Mouse (Mus musculus) embryonic fibroblast, embryonic 13.5 days (primary cell): ENCODE results near the gene Tcf19. TPM values are rescaled to one million over a fixed set of nuclear protein-coding genes. Genes with fewer than 3 reads are reported as not detected.

ENCODE experiments used
- H3K27ac ChIP-seq: 2 replicates; pipeline ENCODE4 v1.5.1; 2012; ENCODE audit warnings: low read length, control low read depth, inconsistent platforms; ENCODE audit not compliant: insufficient read depth
- H3K4me1 ChIP-seq: 2 replicates; pipeline ENCODE4 v1.6.1; 2011; ENCODE audit warnings: low read length; ENCODE audit not compliant: control insufficient read depth, insufficient read depth
- H3K4me3 ChIP-seq: 2 replicates; pipeline ENCODE4 v1.5.1; 2011; ENCODE audit warnings: mild to moderate bottlenecking, control low read depth, low read length; ENCODE audit not compliant: insufficient read depth
- CTCF ChIP-seq: IDR thresholded peaks from 2 replicates; pipeline ENCODE4 v1.5.1; 2011; ENCODE audit warnings: mild to moderate bottlenecking, control low read depth, low read length, moderate library complexity, borderline replicate concordance; ENCODE audit not compliant: insufficient read depth
- POLR2A ChIP-seq: IDR thresholded peaks from 2 replicates; pipeline ENCODE4 v1.6.1; 2011; ENCODE audit warnings: low read depth, mild to moderate bottlenecking, control low read depth, low read length, moderate library complexity
- polyA plus RNA-seq: library from polyadenylated mRNA; stranded (reverse); fragments of >200 nt; gene quantifications from 2 replicates; pipeline ENCODE4 v1.2.4, GENCODE M21; 2011; ENCODE audit warnings: low read depth; ENCODE audit not compliant: missing spikeins, insufficient read length

Gene Tcf19
- polyA plus RNA-seq, 1 experiment: 30.6 TPM

DNA sequence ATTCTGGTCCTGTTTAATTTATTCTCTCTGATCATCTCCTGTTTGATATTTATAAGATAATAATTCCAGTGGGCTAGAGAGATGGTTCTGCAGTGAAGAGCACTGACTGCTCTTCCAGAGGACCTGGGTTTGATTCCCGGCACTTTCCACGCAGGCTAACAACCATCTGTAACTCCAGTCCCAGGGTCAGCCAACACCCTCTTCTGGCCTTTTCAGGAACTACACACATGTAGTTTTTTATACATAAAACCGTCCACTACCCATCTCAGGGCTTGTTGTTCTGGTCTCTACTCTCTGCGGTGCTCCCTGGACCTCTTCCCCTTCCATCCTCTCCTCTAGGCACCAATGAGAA, 33.5 kb upstream of the Tcf19 start:
- TF ChIP-seq CTCF: no peak
- TF ChIP-seq POLR2A: no peak
- Histone ChIP-seq H3K27ac (peak overlapping the region; percentile 60), H3K4me3 (no peak overlapping the region), H3K4me1 (peaks cover 4% of the 10 kb centered on the region)

DNA sequence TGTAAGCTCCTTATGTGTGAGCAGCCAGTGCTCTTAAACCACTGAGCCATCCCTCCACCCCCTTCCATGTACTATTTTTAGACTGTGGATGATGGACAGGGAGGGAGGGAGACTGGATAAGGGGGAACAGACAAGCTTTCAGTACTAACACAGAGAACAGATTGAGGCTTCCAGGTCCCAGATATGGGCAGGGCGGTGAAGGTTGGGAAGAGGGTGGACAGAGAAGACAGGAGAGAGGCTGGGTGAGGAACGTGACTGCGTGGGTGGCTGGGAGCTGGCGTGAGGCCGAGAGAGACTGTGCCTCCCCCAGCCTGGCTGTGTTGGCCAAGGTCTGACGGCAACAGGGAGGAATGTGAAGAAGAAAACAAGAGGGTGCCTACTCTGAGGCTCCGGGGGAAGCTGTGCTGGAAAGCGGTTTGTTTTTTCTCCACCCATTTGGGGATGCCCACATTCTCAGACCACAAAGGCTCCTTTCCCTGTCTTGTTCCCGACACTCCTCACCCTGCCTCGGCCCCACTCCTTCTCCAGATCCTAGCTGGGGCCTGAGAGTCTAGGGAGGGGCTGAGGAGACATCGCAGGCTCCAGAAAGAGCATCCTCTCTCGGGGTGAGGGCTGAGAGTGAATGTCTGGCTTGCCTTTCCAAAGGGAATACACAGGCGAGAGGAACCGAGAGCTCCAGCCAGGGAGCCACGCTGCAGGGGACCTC, 33.0 kb upstream of the Tcf19 start:
- Histone ChIP-seq H3K4me1 (peaks cover 4% of the 10 kb centered on the region), H3K4me3 (no peak overlapping the region), H3K27ac (peak overlapping the region; percentile 60)
- TF ChIP-seq CTCF (no peak), POLR2A (peak; percentile 34; the same call in 1 of the 2 replicates)

DNA sequence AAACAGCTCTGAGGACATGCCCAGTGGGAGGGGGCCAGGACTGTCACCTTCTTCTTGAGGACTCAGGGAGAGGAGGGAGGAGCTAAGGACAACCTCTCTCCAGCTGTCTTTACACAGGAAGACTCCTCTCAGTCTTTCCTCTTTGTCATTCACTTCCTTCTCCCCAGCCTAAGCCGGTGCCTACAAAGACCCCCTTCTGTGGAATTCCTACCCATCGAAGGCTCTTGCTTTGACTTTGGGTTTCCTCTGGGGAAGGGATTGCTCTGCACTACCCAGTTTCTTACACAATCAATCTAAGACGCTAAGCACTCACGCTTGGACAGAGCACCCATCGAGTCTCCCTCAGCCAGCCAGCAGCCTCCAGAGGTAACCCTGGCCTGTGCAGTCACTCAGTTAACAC, 32.0 kb upstream of the Tcf19 start:
- TF ChIP-seq CTCF (no peak), POLR2A (no peak)
- no peak overlapping the region for H3K4me3 ChIP-seq
- peaks cover 4% of the 10 kb centered on the region for H3K4me1 ChIP-seq
- 0 out of 2 replicates have a peak overlapping the region, but pooled peaks have one; percentile 1 for H3K27ac ChIP-seq

DNA sequence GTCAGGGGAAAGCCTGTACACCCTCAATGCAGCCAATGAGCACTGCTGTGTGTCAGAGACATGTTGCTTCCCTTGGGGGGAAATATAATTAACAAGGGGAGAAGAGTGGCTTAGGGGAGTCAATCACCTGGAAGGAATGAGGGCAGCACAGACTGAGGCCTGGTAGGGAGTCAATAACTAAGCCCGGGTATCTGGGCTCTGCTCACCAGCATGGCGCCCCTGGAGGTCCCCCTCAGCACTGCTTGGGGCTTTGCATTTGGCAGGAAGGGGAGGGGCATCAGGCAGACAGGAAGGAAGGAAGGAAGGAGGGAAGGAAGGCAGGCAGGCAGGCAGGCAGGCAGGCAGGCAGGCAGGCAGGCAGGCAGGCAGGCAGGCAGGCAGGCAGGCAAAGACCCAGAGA, 30.8 kb upstream of the Tcf19 start:
- H3K27ac ChIP-seq: no peak overlapping the region
- peaks cover 4% of the 10 kb centered on the region for H3K4me1 ChIP-seq
- H3K4me3 ChIP-seq: no peak overlapping the region
- TF ChIP-seq CTCF (no peak), POLR2A (no peak)

DNA sequence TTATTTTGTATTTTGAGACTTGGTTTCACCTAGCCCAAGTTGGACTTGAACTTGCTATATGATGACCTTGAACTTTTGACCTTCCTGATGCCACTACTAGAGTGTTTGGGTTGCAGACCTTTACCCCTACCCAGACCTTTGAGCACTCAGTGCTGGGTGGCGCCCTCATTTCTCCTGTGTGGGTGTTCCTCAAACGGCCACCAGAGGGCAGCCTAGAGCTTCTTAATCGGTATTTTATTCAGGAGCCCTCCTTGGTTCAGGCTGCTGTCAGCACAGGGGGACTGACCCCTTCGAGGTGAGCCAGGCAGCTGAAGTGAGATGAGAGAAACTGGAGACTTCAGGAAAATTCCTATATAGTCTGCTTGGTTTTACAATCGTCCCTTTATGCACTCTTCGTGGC, 28.1 kb upstream of the Tcf19 start:
- Histone ChIP-seq H3K4me1 (no peaks in the 10 kb centered on the region; the same call in 1 of the 2 replicates), H3K4me3 (no peak overlapping the region), H3K27ac (no peak overlapping the region)
- no peak for TF ChIP-seq POLR2A
- 0 out of 2 replicates have a peak, but pooled peaks have one; percentile 9 for TF ChIP-seq CTCF

DNA sequence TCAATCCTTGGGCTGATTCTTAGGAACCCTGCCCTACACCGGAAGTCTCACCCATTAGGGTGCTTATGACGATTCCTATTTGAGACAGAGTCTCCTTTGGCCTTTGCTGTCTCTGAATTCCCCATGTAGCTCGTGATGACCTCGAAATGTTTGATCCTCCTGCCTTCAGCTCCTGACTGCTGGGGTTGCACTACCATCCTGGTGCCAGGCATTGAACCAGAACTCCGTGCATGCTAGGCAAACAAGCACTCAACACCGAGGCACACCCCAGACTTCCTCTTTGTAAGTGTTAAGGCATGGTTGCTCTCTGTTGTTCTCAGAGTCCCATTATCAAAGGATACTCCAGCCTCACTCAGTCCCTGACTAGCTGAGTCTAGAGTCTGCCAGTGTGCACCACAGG, 27.4 kb upstream of the Tcf19 start:
- no peaks in the 10 kb centered on the region for H3K4me1 ChIP-seq
- TF ChIP-seq POLR2A (no peak), CTCF (no peak)
- H3K27ac ChIP-seq: no peak overlapping the region
- no peak overlapping the region for H3K4me3 ChIP-seq

DNA sequence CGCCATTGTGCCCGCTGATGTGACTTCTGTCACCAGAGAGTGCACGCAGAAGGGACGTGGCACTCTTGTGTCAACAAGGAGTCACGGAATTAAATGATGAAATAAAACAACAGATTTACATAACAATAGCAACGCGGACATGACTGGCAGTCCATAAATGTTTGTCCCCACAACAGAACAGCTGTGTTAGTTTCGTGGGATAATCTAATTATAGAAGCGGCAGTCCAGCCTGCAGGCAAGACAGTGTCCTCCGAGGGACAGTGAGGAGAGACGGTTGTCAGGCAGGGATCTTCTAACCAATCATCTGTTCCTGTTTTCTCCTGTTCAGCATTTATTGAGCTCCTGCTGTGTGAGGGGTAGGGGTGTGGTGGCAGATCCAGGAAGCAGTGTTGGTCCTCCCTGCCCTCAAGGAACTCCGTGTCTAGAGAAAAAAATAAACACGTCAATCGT, 26.8 kb upstream of the Tcf19 start:
- no peak overlapping the region for H3K4me3 ChIP-seq
- no peaks in the 10 kb centered on the region for H3K4me1 ChIP-seq
- TF ChIP-seq POLR2A (no peak), CTCF (no peak)
- H3K27ac ChIP-seq: no peak overlapping the region

DNA sequence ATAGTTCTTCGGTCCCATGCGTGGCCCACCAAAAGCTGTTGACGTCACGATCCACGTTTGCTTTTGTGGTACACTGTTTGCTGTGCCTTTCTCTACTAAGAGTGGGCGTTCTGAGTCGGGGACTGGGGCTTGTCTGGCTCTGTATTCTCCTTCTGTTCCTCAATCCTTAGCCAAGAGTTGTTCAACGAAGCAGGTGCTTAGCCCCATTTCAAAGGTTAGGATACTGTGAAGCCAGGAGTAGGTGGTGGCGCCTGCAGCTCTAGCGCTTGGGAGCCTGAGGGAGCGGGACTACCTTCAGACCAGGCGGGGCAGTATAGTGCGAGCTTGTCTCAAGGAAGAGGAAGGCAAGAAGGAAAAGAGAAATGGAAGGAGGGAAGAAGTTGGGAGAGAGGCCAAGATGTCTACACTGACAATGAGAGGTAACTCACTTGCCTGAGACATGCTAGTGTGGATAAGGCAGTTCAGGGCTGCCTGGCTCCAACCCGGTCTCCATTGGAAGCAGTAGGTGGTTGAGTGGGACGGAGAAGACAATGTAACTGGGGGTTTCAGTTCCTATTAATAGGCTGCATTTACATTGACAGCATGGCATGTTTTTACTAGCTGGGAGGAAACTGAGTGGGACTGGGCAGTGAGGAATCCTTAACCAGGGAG, 26.3 kb upstream of the Tcf19 start:
- TF ChIP-seq CTCF: no peak
- no peak for TF ChIP-seq POLR2A
- Histone ChIP-seq H3K4me3 (no peak overlapping the region), H3K27ac (no peak overlapping the region), H3K4me1 (no peaks in the 10 kb centered on the region)

DNA sequence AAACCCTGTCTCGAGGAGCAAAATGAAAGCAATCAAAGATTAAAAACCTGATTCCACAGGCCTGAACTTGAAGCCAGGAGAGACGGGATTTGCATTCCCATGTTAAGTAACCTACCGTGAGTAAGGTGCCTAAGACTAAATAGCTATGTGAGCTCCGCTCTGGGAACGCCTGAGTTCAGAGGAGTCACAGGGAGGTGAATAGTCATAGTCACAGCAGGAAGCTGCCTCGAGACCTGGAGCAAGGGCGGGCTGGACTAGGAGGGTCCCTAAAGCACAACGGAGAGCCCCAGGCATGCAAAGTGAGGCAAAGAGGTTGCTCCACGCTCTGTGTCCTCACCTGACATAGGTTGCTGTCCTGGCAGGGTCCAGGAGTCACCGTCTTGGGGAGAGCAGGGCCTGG, 22.9 kb upstream of the Tcf19 start:
- Histone ChIP-seq H3K4me3 (no peak overlapping the region), H3K4me1 (no peaks in the 10 kb centered on the region), H3K27ac (no peak overlapping the region)
- TF ChIP-seq CTCF (no peak), POLR2A (no peak)

DNA sequence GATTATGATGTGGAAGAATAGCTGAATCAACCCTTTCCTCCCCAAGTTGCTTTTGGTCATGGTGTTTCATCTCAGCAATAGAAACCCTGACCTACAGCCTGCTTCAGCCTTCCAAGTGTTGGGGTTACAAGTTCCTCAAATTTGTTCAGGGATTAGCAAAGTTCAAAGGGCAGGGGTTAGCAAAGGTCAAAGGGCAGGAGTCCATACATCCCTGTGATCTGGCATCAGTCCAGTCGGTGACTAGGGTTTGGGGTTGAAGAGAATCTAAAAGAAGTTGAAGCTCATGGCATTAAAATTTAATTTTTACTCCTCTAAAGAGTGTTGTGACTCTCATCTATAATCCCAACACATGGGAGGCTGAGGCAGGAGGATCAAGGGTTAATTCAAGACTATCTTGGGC, 21.9 kb upstream of the Tcf19 start:
- no peak for TF ChIP-seq CTCF
- TF ChIP-seq POLR2A: no peak
- H3K4me3 ChIP-seq: no peak overlapping the region
- H3K4me1 ChIP-seq: no peaks in the 10 kb centered on the region
- no peak overlapping the region for H3K27ac ChIP-seq
